Mouse (Mus musculus) ES-E14 (cell line): Measurements from ENCODE around the gene Ank3. TPM values are rescaled to one million over a fixed set of nuclear protein-coding genes. Genes with fewer than 3 reads are reported as not detected.

Experiments
- DNase-seq: peaks from one replicate; pipeline ENCODE4 v3.0.0-alpha.2; 2013; ENCODE audit warnings: low read depth, low spot score
- H3K27ac ChIP-seq: 2 replicates; pipeline ENCODE4 v1.5.1; 2012; ENCODE audit warnings: low read depth, mild to moderate bottlenecking, low read length, moderate library complexity, mixed read lengths; ENCODE audit not compliant: poor library complexity, insufficient read depth, severe bottlenecking
- H3K36me3 ChIP-seq: 2 replicates; pipeline ENCODE4 v1.6.1; 2012; ENCODE audit warnings: mild to moderate bottlenecking, low read length, moderate library complexity, mixed read lengths; ENCODE audit not compliant: control insufficient read depth, poor library complexity, insufficient read depth, severe bottlenecking
- H3K4me1 ChIP-seq, 2 experiments: fragments of 150-350 bp in 1 of 2; sonication (generic) in 1 of 2; 2 replicates each; pipeline ENCODE4 v1.6.1; 2012; ENCODE audit warnings: low read length in 2 of 2, mild to moderate bottlenecking in 1 of 2, mixed read lengths in 1 of 2; ENCODE audit not compliant: control insufficient read depth in 2 of 2, insufficient read depth in 2 of 2, poor library complexity in 1 of 2
- H3K4me3 ChIP-seq, 2 experiments: fragments of 150-350 bp in 1 of 2; sonication (generic) in 1 of 2; 2 replicates each; pipeline ENCODE4 v1.5.1; 2012; ENCODE audit warnings: low read length in 2 of 2, low read depth in 1 of 2, mild to moderate bottlenecking in 1 of 2, mixed read lengths in 1 of 2; ENCODE audit not compliant: insufficient read depth in 1 of 2, poor library complexity in 1 of 2, severe bottlenecking in 1 of 2
- H3K9ac ChIP-seq: 2 replicates; pipeline ENCODE4 v1.6.1; 2012; ENCODE audit warnings: low read depth, mild to moderate bottlenecking, low read length, mixed read lengths; ENCODE audit not compliant: poor library complexity, insufficient read depth, severe bottlenecking
- H3K9me3 ChIP-seq: fragments of 150-350 bp; sonication (generic); 2 replicates; pipeline ENCODE4 v1.6.1; 2012; ENCODE audit warnings: low read depth, mild to moderate bottlenecking, low read length; ENCODE audit not compliant: control insufficient read depth, insufficient read depth
- CHD2 ChIP-seq: IDR thresholded peaks from 2 replicates; pipeline ENCODE4 v1.6.1; 2014; ENCODE audit warnings: mild to moderate bottlenecking, low read depth, low read length, inconsistent platforms
- HCFC1 ChIP-seq: IDR thresholded peaks from 2 replicates; pipeline ENCODE4 v1.6.1; 2012; ENCODE audit warnings: low read length, inconsistent platforms, borderline replicate concordance; ENCODE audit not compliant: insufficient read depth
- MAFK ChIP-seq: IDR thresholded peaks from 2 replicates; pipeline ENCODE4 v1.6.1; 2014; ENCODE audit warnings: mild to moderate bottlenecking, low read depth, low read length, inconsistent platforms; ENCODE audit not compliant: insufficient read depth
- ZC3H11A ChIP-seq: IDR thresholded peaks from 2 replicates; pipeline ENCODE4 v1.6.1; 2012; ENCODE audit warnings: low read depth, mild to moderate bottlenecking, inconsistent platforms, low read length, borderline replicate concordance
- ZNF384 ChIP-seq: IDR thresholded peaks from 2 replicates; pipeline ENCODE4 v1.6.1; 2012; ENCODE audit warnings: low read depth, low read length, inconsistent platforms
- in situ Hi-C, 2 experiments: fragments of 600-800 bp; cut with MboI; formaldehyde crosslinking; loops; one replicate each; pipeline ENCODE4 v1.15.1; 2025; ENCODE audit warnings: low sequenced_read_pairs in 2 of 2, inconsistent platforms in 1 of 2; ENCODE audit not compliant: unreplicated experiment in 2 of 2
- total RNA-seq: library from RNA; depleted of rRNA; stranded (reverse); fragments of 300-350 nt; gene quantifications from 2 replicates; pipeline ENCODE4 v1.2.3, GENCODE M21; 2012

The Ank3 gene
- total RNA-seq, 1 experiment: 6.5 TPM

DNA sequence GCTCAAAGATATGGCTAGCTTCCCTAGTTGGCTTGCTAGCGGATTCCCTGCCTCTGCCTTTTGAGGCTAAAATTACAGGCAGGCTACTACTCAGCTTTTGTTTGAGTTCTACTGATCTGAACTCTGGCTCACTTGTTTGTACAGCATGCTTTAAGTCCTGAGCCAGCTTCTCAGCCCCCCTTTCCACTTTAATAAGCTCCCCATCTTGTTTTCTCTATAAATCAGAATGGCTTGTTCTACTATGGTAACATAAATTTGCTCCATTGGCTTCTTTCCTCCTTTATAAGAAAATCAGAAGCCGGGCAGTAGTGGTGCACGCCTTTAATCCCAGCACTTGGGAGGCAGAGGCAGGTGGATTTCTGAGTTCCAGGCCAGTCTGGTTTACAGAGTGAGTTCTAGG, 147.4 kb downstream of the Ank3 start:
- H3K9me3 ChIP-seq: no peaks in the 10 kb centered on the region
- no peak overlapping the region for H3K9ac ChIP-seq
- no peak overlapping the region for H3K27ac ChIP-seq
- no peak for TF ChIP-seq ZC3H11A
- TF ChIP-seq CHD2: no peak
- no peak for DNase-seq
- no peaks in the 10 kb centered on the region for H3K4me1 ChIP-seq
- no peak overlapping the region for H3K4me3 ChIP-seq
- in situ Hi-C loops: no loop called here
- no peaks in the 10 kb centered on the region for H3K36me3 ChIP-seq

- DNase-seq: no peak
- H3K9ac ChIP-seq: no peak overlapping the region
- no peak overlapping the region for H3K27ac ChIP-seq
- H3K4me1 ChIP-seq: no peaks in the 10 kb centered on the region
- no peaks in the 10 kb centered on the region for H3K9me3 ChIP-seq
- H3K36me3 ChIP-seq: no peaks in the 10 kb centered on the region
- TF ChIP-seq ZNF384 (no peak), CHD2 (no peak), ZC3H11A (no peak), MAFK (no peak), HCFC1 (no peak)
- H3K4me3 ChIP-seq: no peak overlapping the region
- in situ Hi-C loops: no loop called here
These were observed 148.1 kb downstream of the Ank3 start for GRCm38 (mm10) chr10:69546643-69547042.

DNA sequence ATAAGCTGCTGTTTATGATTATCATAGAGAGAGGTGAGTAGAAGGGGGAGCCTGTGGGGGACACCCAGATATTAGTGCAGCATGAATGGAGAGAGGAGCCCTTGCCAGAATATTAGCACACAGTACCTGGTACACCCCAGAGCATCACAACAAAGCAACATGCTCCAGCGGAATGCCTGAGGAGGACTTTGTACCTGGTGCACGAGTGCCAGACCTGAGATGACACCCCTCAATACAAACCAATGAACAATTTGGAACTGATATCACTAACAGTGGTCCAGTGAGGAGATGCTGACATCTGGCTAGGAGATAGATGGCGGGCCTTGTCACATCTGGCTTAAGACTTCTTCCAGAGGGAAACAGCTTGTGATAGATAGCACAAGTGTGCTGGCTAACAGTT, 150.2 kb downstream of the Ank3 start:
- H3K9ac ChIP-seq: no peak overlapping the region
- in situ Hi-C loops: no loop called here
- TF ChIP-seq MAFK (no peak), HCFC1 (no peak), ZNF384 (no peak), CHD2 (no peak), ZC3H11A (no peak)
- H3K36me3 ChIP-seq: no peaks in the 10 kb centered on the region
- DNase-seq: no peak
- H3K9me3 ChIP-seq: no peaks in the 10 kb centered on the region
- no peak overlapping the region for H3K27ac ChIP-seq
- no peak overlapping the region for H3K4me3 ChIP-seq
- H3K4me1 ChIP-seq: no peaks in the 10 kb centered on the region

GRCm38 (mm10) chr10:69549221-69549620, 150.6 kb downstream of the Ank3 start:
- no peak overlapping the region for H3K9ac ChIP-seq
- no peak for DNase-seq
- no peak overlapping the region for H3K27ac ChIP-seq
- no peaks in the 10 kb centered on the region for H3K36me3 ChIP-seq
- in situ Hi-C loops: no loop called here
- no peak overlapping the region for H3K4me3 ChIP-seq
- H3K4me1 ChIP-seq: no peaks in the 10 kb centered on the region
- TF ChIP-seq HCFC1: no peak
- no peak for TF ChIP-seq ZC3H11A
- no peak for TF ChIP-seq MAFK
- no peak for TF ChIP-seq ZNF384
- TF ChIP-seq CHD2: no peak
- H3K9me3 ChIP-seq: no peaks in the 10 kb centered on the region

DNA sequence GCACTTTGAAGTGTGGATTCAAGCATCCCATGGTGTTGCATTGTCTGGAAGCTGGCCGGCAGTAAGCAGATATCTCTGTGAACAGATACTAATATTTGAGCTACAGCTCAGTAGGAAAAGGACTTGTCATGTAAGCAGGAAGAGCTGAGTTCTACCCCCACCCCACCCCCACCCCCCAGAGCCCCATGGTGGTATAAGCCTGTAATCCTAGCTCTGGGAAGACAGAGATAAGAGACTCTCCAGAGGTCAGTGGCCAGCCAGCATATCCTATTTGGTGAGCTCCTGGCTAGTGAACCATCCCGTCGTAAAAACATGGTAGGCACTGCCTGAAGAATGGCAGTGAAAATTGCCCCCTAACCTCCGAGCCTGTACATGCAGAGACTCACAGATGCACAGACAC, 152.3 kb downstream of the Ank3 start:
- no peak overlapping the region for H3K4me3 ChIP-seq
- no peaks in the 10 kb centered on the region for H3K9me3 ChIP-seq
- H3K4me1 ChIP-seq: no peaks in the 10 kb centered on the region
- DNase-seq: no peak
- no peak overlapping the region for H3K27ac ChIP-seq
- in situ Hi-C loops: no loop called here
- no peaks in the 10 kb centered on the region for H3K36me3 ChIP-seq
- no peak overlapping the region for H3K9ac ChIP-seq
- no peak for TF ChIP-seq HCFC1
- no peak for TF ChIP-seq ZNF384
- no peak for TF ChIP-seq CHD2
